Mouse (Mus musculus): ENCODE measurements at regions not wholly inside any gene's neighbourhood (a gene's known extent, or its start where the extent isn't known, plus 50 kb on each side); places are given as distances from the start of the nearest gene placed in this dataset.
"Not testable (repeated sequence)": the region's sequence is repeated elsewhere in the genome, so short reads cannot be mapped to it uniquely, and the experiment has no call there.

DNA sequence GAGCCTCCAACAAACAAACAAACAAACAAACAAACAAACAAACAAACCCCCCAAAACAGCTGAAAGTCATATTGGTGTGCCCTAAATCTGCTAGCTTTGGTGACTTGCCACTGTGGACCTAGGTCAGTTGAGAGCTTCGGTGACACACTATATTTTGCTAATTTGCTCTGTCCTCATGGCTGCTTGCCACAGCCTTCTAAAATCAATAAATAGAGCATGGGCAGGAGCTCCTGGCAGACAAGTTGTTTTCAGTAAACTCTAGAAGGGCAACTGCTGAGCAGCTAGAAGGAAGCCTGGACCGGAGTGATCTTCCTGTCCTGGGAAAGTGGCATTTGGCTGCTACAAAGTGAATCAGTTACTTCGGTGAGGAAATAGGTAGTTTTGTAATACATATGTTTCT is 119.7 kb upstream of the Fbxl4 start:
- H3K4me1 ChIP-seq (ENCODE audit: insufficient read depth): no peaks in the 10 kb centered on the region
- no peak for DNase-seq
- H3K4me2 ChIP-seq: no peak overlapping the region
- no peak for TF ChIP-seq CTCF (IDR thresholded peaks at IDR 0.05; ENCODE audit: low read depth)
- H3K9ac ChIP-seq: no peak overlapping the region
- 80% methylated on average over 3 of the region's 3 CpGs for WGBS
- no peaks in the 10 kb centered on the region for H3K36me3 ChIP-seq (ENCODE audit: insufficient read depth)
- H3K9me3 ChIP-seq (ENCODE audit: low read depth, low read length): no peaks in the 10 kb centered on the region
- no peaks in the 10 kb centered on the region for H3K27me3 ChIP-seq (ENCODE audit: insufficient read depth, low read length)
- H3K4me3 ChIP-seq (ENCODE audit: low read depth, low read length): no peak overlapping the region
- H3K27ac ChIP-seq (ENCODE audit: low read depth): no peak overlapping the region
- no peak for ATAC-seq (ENCODE audit: insufficient read depth)

DNA sequence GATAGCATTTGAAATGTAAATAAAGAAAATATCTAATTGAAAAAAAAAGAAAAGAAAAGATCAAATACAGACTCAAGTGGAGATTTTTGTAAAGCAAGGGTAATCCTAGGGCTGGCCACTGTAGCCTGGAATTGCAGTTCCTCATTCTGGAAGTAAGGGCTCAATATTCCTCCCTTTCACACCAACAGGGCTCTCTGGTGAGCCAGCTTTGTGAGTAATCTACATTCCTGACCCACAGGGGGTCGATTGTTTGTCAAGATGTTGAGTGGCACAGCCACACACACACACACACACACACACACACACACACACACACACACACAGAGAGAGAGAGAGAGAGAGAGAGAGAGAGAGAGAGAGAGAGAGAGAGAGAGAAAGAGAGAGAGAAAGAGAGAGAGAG is 107.1 kb upstream of the Fbxl4 start:
- WGBS: 26% methylated on average over 1 of the region's 1 CpGs
- ATAC-seq (ENCODE audit: insufficient read depth); H3K36me3 ChIP-seq (ENCODE audit: insufficient read depth); DNase-seq; H3K4me1 ChIP-seq (ENCODE audit: insufficient read depth); H3K9ac ChIP-seq; H3K4me3 ChIP-seq (ENCODE audit: low read depth, low read length); H3K4me2 ChIP-seq; H3K27me3 ChIP-seq (ENCODE audit: insufficient read depth, low read length); H3K9me3 ChIP-seq (ENCODE audit: low read depth, low read length); H3K27ac ChIP-seq (ENCODE audit: low read depth): not testable (repeated sequence)

DNA sequence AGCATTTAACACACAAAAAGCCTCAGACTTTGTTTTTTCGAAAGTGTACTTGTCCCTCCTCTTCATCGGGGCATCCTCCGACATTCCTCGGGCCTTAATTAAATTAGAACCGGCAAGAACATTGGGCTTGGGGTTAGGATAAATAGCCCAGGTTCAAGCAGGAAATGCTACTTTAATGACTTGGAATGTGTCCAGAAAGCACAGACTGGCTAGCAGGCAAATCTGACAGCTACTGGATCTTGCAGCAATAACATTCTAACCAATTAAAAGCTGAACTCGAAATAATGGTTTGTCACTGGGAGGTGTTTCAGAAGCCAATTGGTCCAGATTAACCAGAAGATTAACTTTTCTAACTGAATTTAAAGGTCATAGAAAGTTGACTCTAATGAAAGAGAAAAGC is 93.4 kb upstream of the Fbxl4 start:
- no peak for TF ChIP-seq CTCF (IDR thresholded peaks at IDR 0.05; ENCODE audit: low read depth)
- peak; percentile 40 for DNase-seq
- 44% methylated on average over 6 of the region's 6 CpGs for WGBS
- Histone ChIP-seq H3K4me2 (no peak overlapping the region), H3K36me3 (ENCODE audit: insufficient read depth) (no peaks in the 10 kb centered on the region), H3K4me3 (ENCODE audit: low read depth, low read length) (no peak overlapping the region), H3K27me3 (ENCODE audit: insufficient read depth, low read length) (no peaks in the 10 kb centered on the region), H3K9ac (no peak overlapping the region), H3K4me1 (ENCODE audit: insufficient read depth) (no peaks in the 10 kb centered on the region), H3K27ac (ENCODE audit: low read depth) (no peak overlapping the region), H3K9me3 (ENCODE audit: low read depth, low read length) (no peaks in the 10 kb centered on the region)
- ATAC-seq (ENCODE audit: insufficient read depth): no peak

DNA sequence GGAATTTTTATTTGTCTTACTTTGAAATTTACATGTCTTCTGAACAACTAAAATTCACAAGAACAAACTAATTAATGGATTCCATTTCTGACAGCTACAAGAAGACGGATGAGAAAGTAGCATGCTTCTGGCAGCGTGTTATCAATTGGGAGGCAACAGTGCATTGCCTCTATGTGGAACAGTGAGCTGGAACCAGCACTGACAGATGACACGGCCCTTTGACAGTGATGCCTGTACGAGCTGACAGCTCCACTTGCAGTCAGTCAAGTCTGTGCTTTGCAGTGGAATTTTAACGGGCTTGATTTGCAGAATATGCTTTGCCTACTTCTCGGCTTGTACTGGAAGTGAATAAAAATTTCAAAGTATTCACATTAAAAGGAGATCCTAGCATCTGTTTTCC is 88.3 kb upstream of the Fbxl4 start:
- Histone ChIP-seq H3K4me3 (ENCODE audit: low read depth, low read length) (no peak overlapping the region), H3K36me3 (ENCODE audit: insufficient read depth) (no peaks in the 10 kb centered on the region), H3K4me2 (no peak overlapping the region), H3K4me1 (ENCODE audit: insufficient read depth) (no peaks in the 10 kb centered on the region), H3K9ac (no peak overlapping the region), H3K27ac (ENCODE audit: low read depth) (no peak overlapping the region), H3K9me3 (ENCODE audit: low read depth, low read length) (no peaks in the 10 kb centered on the region), H3K27me3 (ENCODE audit: insufficient read depth, low read length) (no peaks in the 10 kb centered on the region)
- WGBS: 62% methylated on average over 6 of the region's 6 CpGs
- DNase-seq (no peak), ATAC-seq (ENCODE audit: insufficient read depth) (no peak)
- TF ChIP-seq CTCF (IDR thresholded peaks at IDR 0.05; ENCODE audit: low read depth): no peak

DNA sequence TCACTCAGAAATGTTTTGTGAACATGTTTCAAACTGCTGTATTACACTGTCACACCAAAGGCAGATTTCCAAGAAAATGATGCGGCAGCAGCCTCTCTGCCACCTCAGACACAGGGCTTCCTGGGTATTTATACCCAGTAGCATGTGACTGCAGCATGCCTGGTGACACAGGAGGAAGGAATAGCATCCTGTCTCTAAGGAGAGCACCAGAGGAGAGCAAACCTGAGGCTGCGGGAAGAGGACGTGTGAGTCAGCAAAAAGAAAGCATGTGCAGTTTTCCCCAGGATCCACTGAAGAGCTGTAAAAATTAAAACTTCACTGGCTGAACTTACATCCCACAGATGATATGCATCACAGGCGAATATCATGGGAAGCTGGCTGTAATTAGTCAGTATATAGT is 83.2 kb upstream of the Fbxl4 start:
- no peak overlapping the region for H3K9ac ChIP-seq
- 49% methylated on average over 4 of the region's 4 CpGs for WGBS
- H3K4me3 ChIP-seq (ENCODE audit: low read depth, low read length): no peak overlapping the region
- H3K27ac ChIP-seq (ENCODE audit: low read depth): no peak overlapping the region
- no peak for TF ChIP-seq CTCF (IDR thresholded peaks at IDR 0.05; ENCODE audit: low read depth)
- H3K36me3 ChIP-seq (ENCODE audit: insufficient read depth): no peaks in the 10 kb centered on the region
- no peaks in the 10 kb centered on the region for H3K27me3 ChIP-seq (ENCODE audit: insufficient read depth, low read length)
- H3K9me3 ChIP-seq (ENCODE audit: low read depth, low read length): no peaks in the 10 kb centered on the region
- no peak; the same call in 1 of the 2 replicates for ATAC-seq (ENCODE audit: insufficient read depth)
- peak; percentile 16 for DNase-seq
- H3K4me2 ChIP-seq: no peak overlapping the region
- no peaks in the 10 kb centered on the region for H3K4me1 ChIP-seq (ENCODE audit: insufficient read depth)

DNA sequence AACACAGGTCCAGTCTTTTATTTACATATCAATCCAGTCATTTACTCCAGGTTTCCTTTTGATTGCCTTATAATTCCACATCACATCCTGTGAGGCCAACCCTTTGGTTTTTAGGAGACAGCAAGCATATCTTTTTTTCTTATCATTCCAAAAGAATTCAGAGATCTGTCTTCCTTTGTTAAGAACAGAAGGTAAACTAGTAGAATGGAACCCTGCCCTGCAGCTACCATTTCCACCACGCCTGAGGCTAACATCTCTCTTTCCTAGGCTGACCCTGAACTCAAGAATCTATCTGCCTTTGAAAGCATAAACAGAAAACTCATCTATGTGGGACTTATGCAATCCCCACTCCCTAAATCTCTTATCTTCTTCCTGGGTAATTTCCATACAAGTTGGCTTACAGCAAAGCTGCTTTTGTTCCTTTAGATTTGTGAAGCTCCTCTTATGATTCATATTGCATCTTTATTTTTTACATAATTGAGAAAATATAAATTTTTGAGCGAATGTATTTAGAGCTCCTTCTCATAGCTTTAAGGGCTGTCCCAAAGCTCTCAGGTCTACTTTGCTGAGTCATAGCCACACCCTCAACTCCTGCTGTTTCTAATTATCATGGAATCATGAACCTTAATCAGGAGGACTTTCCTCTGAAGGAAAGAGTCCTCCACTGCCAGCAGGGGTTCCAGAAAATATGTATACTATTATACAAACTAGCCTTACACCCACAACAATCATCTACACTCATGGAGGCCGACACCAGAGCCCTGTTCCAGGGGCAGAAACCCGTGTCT is 74.6 kb upstream of the Fbxl4 start:
- TF ChIP-seq CTCF (IDR thresholded peaks at IDR 0.05; ENCODE audit: low read depth): no peak
- no peak overlapping the region for H3K4me2 ChIP-seq
- H3K9me3 ChIP-seq (ENCODE audit: low read depth, low read length): no peaks in the 10 kb centered on the region
- no peak overlapping the region for H3K4me3 ChIP-seq (ENCODE audit: low read depth, low read length)
- H3K36me3 ChIP-seq (ENCODE audit: insufficient read depth): no peaks in the 10 kb centered on the region
- H3K9ac ChIP-seq: no peak overlapping the region
- no peak for ATAC-seq (ENCODE audit: insufficient read depth)
- no peaks in the 10 kb centered on the region for H3K27me3 ChIP-seq (ENCODE audit: insufficient read depth, low read length)
- no peak for DNase-seq
- 63% methylated on average over 4 of the region's 4 CpGs for WGBS
- H3K27ac ChIP-seq (ENCODE audit: low read depth): no peak overlapping the region
- H3K4me1 ChIP-seq (ENCODE audit: insufficient read depth): no peaks in the 10 kb centered on the region

DNA sequence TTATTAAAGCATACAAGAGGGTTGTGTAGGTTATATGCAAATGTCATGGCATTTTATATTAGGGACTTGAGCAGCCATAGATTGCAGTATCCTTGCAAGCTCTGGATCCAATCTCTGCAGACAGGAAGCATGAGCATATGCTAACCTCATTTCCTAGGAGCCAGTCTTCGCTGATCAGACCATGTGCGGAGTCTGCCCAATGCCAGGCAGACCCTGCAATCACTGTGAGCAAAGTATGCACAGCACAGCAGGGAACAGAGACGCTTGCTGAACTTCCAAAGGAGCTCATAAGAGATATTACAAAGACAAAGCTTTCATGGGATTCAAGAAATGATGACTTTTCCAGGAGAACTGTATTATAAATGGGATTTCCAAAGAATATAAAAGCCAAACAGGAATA is 65.2 kb upstream of the Fbxl4 start:
- no peak for TF ChIP-seq CTCF (IDR thresholded peaks at IDR 0.05; ENCODE audit: low read depth)
- no peak overlapping the region for H3K27ac ChIP-seq (ENCODE audit: low read depth)
- no peak for ATAC-seq (ENCODE audit: insufficient read depth)
- WGBS: 67% methylated on average over 3 of the region's 3 CpGs
- H3K4me2 ChIP-seq: no peak overlapping the region
- no peak overlapping the region for H3K4me3 ChIP-seq (ENCODE audit: low read depth, low read length)
- DNase-seq: no peak
- H3K36me3 ChIP-seq (ENCODE audit: insufficient read depth): no peaks in the 10 kb centered on the region
- H3K9ac ChIP-seq: no peak overlapping the region
- H3K9me3 ChIP-seq (ENCODE audit: low read depth, low read length): no peaks in the 10 kb centered on the region
- H3K4me1 ChIP-seq (ENCODE audit: insufficient read depth): no peaks in the 10 kb centered on the region
- no peaks in the 10 kb centered on the region for H3K27me3 ChIP-seq (ENCODE audit: insufficient read depth, low read length)
